Mouse (Mus musculus) thymus, adult 2 months (tissue): ENCODE data around the gene Prss16. TPM values are rescaled to one million over a fixed set of nuclear protein-coding genes. Genes with fewer than 3 reads are reported as not detected.
A peak's percentile ranks its signal among the peaks of the same experiment; 100 is the strongest.

Source experiments
- DNase-seq: peaks from one replicate; pipeline ENCODE4 v3.0.0; 2021
- H3K27ac ChIP-seq: fragments of 200-500 bp; 2 replicates; pipeline ENCODE4 v1.5.1; 2012; ENCODE audit warnings: low read length, control low read depth; ENCODE audit not compliant: control insufficient read depth, insufficient read depth
- H3K27me3 ChIP-seq: fragments of 200-500 bp; 2 replicates; pipeline ENCODE4 v1.6.1; 2012; ENCODE audit warnings: mild to moderate bottlenecking, low read length, moderate library complexity, mixed read lengths; ENCODE audit not compliant: control insufficient read depth, insufficient read depth
- H3K36me3 ChIP-seq: fragments of 200-500 bp; 2 replicates; pipeline ENCODE4 v1.6.1; 2012; ENCODE audit warnings: mild to moderate bottlenecking, low read length, moderate library complexity; ENCODE audit not compliant: control insufficient read depth, insufficient read depth
- H3K4me1 ChIP-seq: fragments of 200-500 bp; replicated peaks from 2 replicates; pipeline ENCODE4 v1.6.1; 2012; ENCODE audit warnings: low read length; ENCODE audit not compliant: control insufficient read depth, insufficient read depth
- H3K4me3 ChIP-seq: fragments of 200-500 bp; 2 replicates; pipeline ENCODE4 v1.5.1; 2012; ENCODE audit warnings: mild to moderate bottlenecking, low read length, control low read depth, moderate library complexity; ENCODE audit not compliant: control insufficient read depth, insufficient read depth
- CTCF ChIP-seq: fragments of 200-500 bp; IDR thresholded peaks from 2 replicates; pipeline ENCODE4 v1.5.1; 2012; ENCODE audit warnings: mild to moderate bottlenecking, control low read depth, low read length, moderate library complexity, borderline replicate concordance; ENCODE audit not compliant: control insufficient read depth, poor library complexity, insufficient read depth; ENCODE audit errors: extremely low read depth
- POLR2A ChIP-seq: fragments of 200-500 bp; IDR thresholded peaks from 2 replicates; pipeline ENCODE4 v1.6.1; 2012; ENCODE audit warnings: mild to moderate bottlenecking, low read length, control low read depth, moderate library complexity; ENCODE audit not compliant: control insufficient read depth, poor library complexity, insufficient read depth; ENCODE audit errors: extremely low read depth
- WGBS: fragments of 180-500 bp; shearing (Covaris S2); methylation state at CpG from one replicate; pipeline ENCODE4 v1.1.7; 2018; 5-methylcytosine and 5-hydroxymethylcytosine counted together
- polyA plus RNA-seq: library from polyadenylated mRNA; depleted of rRNA; stranded (reverse); fragments of >200 nt; gene quantifications from 2 replicates; pipeline ENCODE4 v1.2.3, GENCODE M21; 2012

Gene Prss16
- polyA plus RNA-seq, 1 experiment: 1,004 TPM

- peak; percentile 56 for DNase-seq
- no peak overlapping the region for H3K27ac ChIP-seq
- H3K36me3 ChIP-seq: no peaks in the 10 kb centered on the region
- TF ChIP-seq POLR2A (no peak), CTCF (no peak)
- WGBS: 2% methylated on average over 44 of the region's 44 CpGs
- H3K4me1 ChIP-seq: peaks cover 3% of the 10 kb centered on the region; the same call in 1 of the 2 replicates
- no peaks in the 10 kb centered on the region; the same call in 1 of the 2 replicates for H3K27me3 ChIP-seq
- peak overlapping the region; percentile 57 for H3K4me3 ChIP-seq
Measured at GRCm38 (mm10) chr13:22019934-22020835, 10.6 kb upstream of the Prss16 start.

GRCm38 (mm10) chr13:22015479-22016450 lies 6.2 kb upstream of the Prss16 start:
- Histone ChIP-seq H3K36me3 (no peaks in the 10 kb centered on the region), H3K4me1 (peaks cover 10% of the 10 kb centered on the region), H3K4me3 (no peak overlapping the region), H3K27ac (no peak overlapping the region), H3K27me3 (peaks cover 6% of the 10 kb centered on the region; the same call in 1 of the 2 replicates)
- no peak for TF ChIP-seq CTCF
- no peak for TF ChIP-seq POLR2A
- WGBS: 19% methylated on average over 27 of the region's 27 CpGs
- peak; percentile 75 for DNase-seq

GRCm38 (mm10) chr13:22014411-22014845 lies 4.9 kb upstream of the Prss16 start:
- DNase-seq: no peak
- TF ChIP-seq CTCF (no peak), POLR2A (no peak)
- H3K36me3 ChIP-seq: no peaks in the 10 kb centered on the region
- peaks cover 6% of the 10 kb centered on the region; the same call in 1 of the 2 replicates for H3K27me3 ChIP-seq
- H3K4me3 ChIP-seq: no peak overlapping the region
- 20% methylated on average over 17 of the region's 17 CpGs for WGBS
- H3K27ac ChIP-seq: no peak overlapping the region
- peaks cover 7% of the 10 kb centered on the region; the same call in 1 of the 2 replicates for H3K4me1 ChIP-seq

GRCm38 (mm10) chr13:22013716-22014115 lies 4.2 kb upstream of the Prss16 start:
- 17% methylated on average over 13 of the region's 13 CpGs for WGBS
- no peak for DNase-seq
- H3K27me3 ChIP-seq: peaks cover 6% of the 10 kb centered on the region; the same call in 1 of the 2 replicates
- no peak overlapping the region for H3K4me3 ChIP-seq
- no peaks in the 10 kb centered on the region for H3K36me3 ChIP-seq
- peaks cover 7% of the 10 kb centered on the region; the same call in 1 of the 2 replicates for H3K4me1 ChIP-seq
- TF ChIP-seq CTCF: no peak
- no peak for TF ChIP-seq POLR2A
- no peak overlapping the region for H3K27ac ChIP-seq

- DNase-seq: no peak
- Histone ChIP-seq H3K27me3 (peaks cover 6% of the 10 kb centered on the region; the same call in 1 of the 2 replicates), H3K4me3 (no peak overlapping the region), H3K36me3 (no peaks in the 10 kb centered on the region), H3K4me1 (peaks cover 11% of the 10 kb centered on the region), H3K27ac (no peak overlapping the region)
- 93% methylated on average over 3 of the region's 3 CpGs for WGBS
- TF ChIP-seq CTCF (no peak), POLR2A (no peak)
Measured at GRCm38 (mm10) chr13:22008707-22009106, 835 bp downstream of the Prss16 start.

- Histone ChIP-seq H3K27me3 (peaks cover 4% of the 10 kb centered on the region; the same call in 1 of the 2 replicates), H3K27ac (no peak overlapping the region), H3K4me3 (no peak overlapping the region), H3K36me3 (no peaks in the 10 kb centered on the region), H3K4me1 (peaks cover 11% of the 10 kb centered on the region)
- no peak for TF ChIP-seq POLR2A
- no peak for TF ChIP-seq CTCF
- 72% methylated on average over 7 of the region's 7 CpGs for WGBS
- DNase-seq: no peak
Measured at GRCm38 (mm10) chr13:22007872-22008271, 1.7 kb downstream of the Prss16 start.
